In genomic region chr14:76791811-76792571, GRCm38 (mm10) we compare ENCODE assay signal across 8 mouse cellular contexts.
DNase-seq lines count a peak whose midpoint lies in the region; ATAC-seq lines count a peak whose summit lies in the region.

No protein-coding gene starts in this region.

- 41% methylated on average over 6 of the region's 6 CpGs for WGBS in kidney, embryonic 16.5 days
- 20% methylated on average over 6 of the region's 6 CpGs for WGBS in hindbrain, embryonic 15.5 days
- WGBS in midbrain, embryonic 10.5 days: 14% methylated on average over 6 of the region's 6 CpGs

- H3K4me2 ChIP-seq in kidney, embryonic 16.5 days (replicated peaks; ENCODE audit: low read depth, low read length): no peak overlapping the region
- H3K4me2 ChIP-seq in hindbrain, embryonic 15.5 days: no peak overlapping the region

- no peaks in the 10 kb centered on the region for H3K27me3 ChIP-seq in kidney, embryonic 16.5 days (ENCODE audit: insufficient read depth, low read length)
- no peaks in the 10 kb centered on the region for H3K27me3 ChIP-seq in hindbrain, embryonic 15.5 days
- H3K27me3 ChIP-seq in midbrain, embryonic 10.5 days (ENCODE audit: low read depth, poor library complexity, severe bottlenecking): 0 out of 2 replicates have a peak, but pooled peaks cover 8% of the 10 kb centered on the region

- no peaks in the 10 kb centered on the region for H3K9me3 ChIP-seq in kidney, embryonic 16.5 days (ENCODE audit: low read length)
- no peaks in the 10 kb centered on the region for H3K9me3 ChIP-seq in hindbrain, embryonic 15.5 days
- no peaks in the 10 kb centered on the region for H3K9me3 ChIP-seq in midbrain, embryonic 10.5 days (replicated peaks)

- peak overlapping the region; percentile 5; the same call in 1 of the 2 replicates for H3K9ac ChIP-seq in kidney, embryonic 16.5 days (replicated peaks; ENCODE audit: low read length)
- no peak overlapping the region for H3K9ac ChIP-seq in hindbrain, embryonic 15.5 days

- H3K27ac ChIP-seq in kidney, embryonic 16.5 days (ENCODE audit: low read length): peak overlapping the region; percentile 48
- peak overlapping the region; percentile 65 for H3K27ac ChIP-seq in hindbrain, embryonic 15.5 days (replicated peaks)
- H3K27ac ChIP-seq in midbrain, embryonic 10.5 days (replicated peaks): peak overlapping the region; percentile 80

- peak; percentile 46; the same call in 1 of the 2 replicates for ATAC-seq in kidney, embryonic 16.5 days (ENCODE audit: low FRiP score, low TSS enrichment)
- peak; percentile 77 for ATAC-seq in hindbrain, embryonic 15.5 days (ENCODE audit: low FRiP score, low read depth)

- H3K4me1 ChIP-seq in kidney, embryonic 16.5 days (ENCODE audit: insufficient read depth, low read length): peaks cover 22% of the 10 kb centered on the region
- H3K4me1 ChIP-seq in hindbrain, embryonic 15.5 days (replicated peaks): peaks cover 25% of the 10 kb centered on the region
- H3K4me1 ChIP-seq in midbrain, embryonic 10.5 days: peaks cover 33% of the 10 kb centered on the region

- H3K4me3 ChIP-seq in kidney, embryonic 16.5 days (ENCODE audit: low read length): no peak overlapping the region
- no peak overlapping the region for H3K4me3 ChIP-seq in hindbrain, embryonic 15.5 days
- no peak overlapping the region for H3K4me3 ChIP-seq in midbrain, embryonic 10.5 days

- H3K36me3 ChIP-seq in kidney, embryonic 16.5 days (ENCODE audit: insufficient read depth, low read length): no peaks in the 10 kb centered on the region
- H3K36me3 ChIP-seq in hindbrain, embryonic 15.5 days: no peaks in the 10 kb centered on the region
- no peaks in the 10 kb centered on the region for H3K36me3 ChIP-seq in midbrain, embryonic 10.5 days

- no peak for DNase-seq in kidney, adult 9 months
- DNase-seq in embryo, embryonic 10 days (ENCODE audit: low spot score): peak; percentile 46
- peak; percentile 43 for DNase-seq in midbrain, embryonic 10.5 days (ENCODE audit: low spot score)
- no peak for DNase-seq in adrenal gland, adult (ENCODE audit: inconsistent age in 2 of 2, low spot score in 1 of 2)
- DNase-seq in ovary, postnatal 36 days (ENCODE audit: low spot score): no peak
- no peak for DNase-seq in testis, postnatal 14 days (ENCODE audit: low spot score)

Comparison
In these comparisons a context has a peak if more than half of its experiments do, and no peak if none do; other contexts are left out.
1. DNase-seq: peak in embryo, embryonic 10 days (single experiment) and midbrain, embryonic 10.5 days (single experiment); none in kidney, adult 9 months (single experiment), adrenal gland, adult (0 of 2), ovary, postnatal 36 days (single experiment) and testis, postnatal 14 days (single experiment).
2. Peak in every context shown above with its lines, with median percentiles within 50 percentile points of each other: H3K27ac ChIP-seq.